Mouse (Mus musculus): ENCODE data around the gene Zp2. TPM values are rescaled to one million over a fixed set of nuclear protein-coding genes. Genes with fewer than 3 reads are reported as not detected.

The Zp2 gene
- polyA plus RNA-seq, 1 experiment from 2014 or later = not detected

DNA sequence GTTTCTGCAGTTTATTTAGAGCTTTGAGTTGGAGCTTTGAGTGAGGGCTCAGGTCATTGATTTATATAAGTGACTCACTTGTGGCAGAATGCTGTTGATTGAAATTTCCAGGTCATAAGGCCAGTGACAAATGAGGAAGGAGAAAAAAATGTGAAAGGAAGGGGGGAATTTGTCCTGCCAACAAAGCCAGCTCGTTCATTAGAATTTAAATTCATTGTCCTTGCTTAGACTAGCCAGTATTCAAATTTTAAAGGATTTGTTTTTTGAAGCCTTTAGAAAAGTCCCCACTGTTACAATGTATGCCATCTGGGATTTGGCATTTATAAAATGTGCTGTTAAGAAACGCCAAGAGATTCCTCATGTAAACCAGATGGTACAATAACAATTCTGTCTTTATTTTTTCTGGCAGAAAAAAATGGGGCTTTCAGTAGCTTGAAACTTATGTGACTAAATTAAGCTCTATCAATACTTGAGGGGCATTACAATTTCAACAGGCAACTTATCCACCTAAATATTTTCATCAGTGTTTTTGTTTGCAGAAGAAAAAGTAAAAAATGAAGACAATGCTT lies 11.8 kb upstream of the Zp2 start:
- no peaks in the 10 kb centered on the region for H3K9me3 ChIP-seq (ENCODE audit: control insufficient read depth, low read length)
- DNase-seq (ENCODE audit: low spot score) = no peak
- no peak for ATAC-seq (ENCODE audit: low FRiP score)
- no peaks in the 10 kb centered on the region for H3K36me3 ChIP-seq (replicated peaks; ENCODE audit: control insufficient read depth, insufficient read depth)
- no peak overlapping the region for H3K4me2 ChIP-seq (replicated peaks)
- no peak overlapping the region for H3K9ac ChIP-seq
- H3K27ac ChIP-seq = no peak overlapping the region
- H3K4me3 ChIP-seq (replicated peaks; ENCODE audit: low read length) = no peak overlapping the region
- H3K27me3 ChIP-seq (ENCODE audit: control insufficient read depth, insufficient read depth, low read length) = no peaks in the 10 kb centered on the region
- peaks cover 14% of the 10 kb centered on the region for H3K4me1 ChIP-seq (replicated peaks; ENCODE audit: control insufficient read depth, insufficient read depth, low read length)
- WGBS = 20% methylated on average over 2 of the region's 2 CpGs

DNA sequence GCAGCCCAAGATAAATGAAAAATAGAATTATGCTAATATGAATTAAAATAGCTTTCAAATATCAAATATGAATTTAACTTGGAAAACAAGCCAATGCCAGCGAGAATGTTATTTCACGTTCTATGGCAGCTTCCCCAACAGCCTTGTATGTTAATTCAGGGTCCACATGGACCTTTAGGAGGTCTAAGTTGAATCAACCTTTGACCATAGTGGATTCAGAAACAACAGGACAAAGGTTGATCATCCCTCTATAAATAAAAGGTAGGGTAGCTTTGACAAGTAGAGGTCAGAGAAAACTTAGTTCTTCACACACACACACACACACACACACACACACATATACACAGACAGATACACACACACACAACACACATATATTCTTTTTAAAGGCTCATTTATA lies 5.8 kb upstream of the Zp2 start:
- ATAC-seq (ENCODE audit: low FRiP score) (no peak), DNase-seq (ENCODE audit: low spot score) (no peak)
- no peaks in the 10 kb centered on the region for H3K36me3 ChIP-seq (replicated peaks; ENCODE audit: control insufficient read depth, insufficient read depth)
- H3K4me1 ChIP-seq (replicated peaks; ENCODE audit: control insufficient read depth, insufficient read depth, low read length) = no peaks in the 10 kb centered on the region
- WGBS = 76% methylated on average over 2 of the region's 2 CpGs
- H3K9me3 ChIP-seq (ENCODE audit: control insufficient read depth, low read length) = no peaks in the 10 kb centered on the region
- H3K4me3 ChIP-seq (replicated peaks; ENCODE audit: low read length) = no peak overlapping the region
- H3K27me3 ChIP-seq (ENCODE audit: control insufficient read depth, insufficient read depth, low read length) = no peaks in the 10 kb centered on the region
- no peak overlapping the region for H3K27ac ChIP-seq
- no peak overlapping the region for H3K4me2 ChIP-seq (replicated peaks)
- no peak overlapping the region for H3K9ac ChIP-seq

DNA sequence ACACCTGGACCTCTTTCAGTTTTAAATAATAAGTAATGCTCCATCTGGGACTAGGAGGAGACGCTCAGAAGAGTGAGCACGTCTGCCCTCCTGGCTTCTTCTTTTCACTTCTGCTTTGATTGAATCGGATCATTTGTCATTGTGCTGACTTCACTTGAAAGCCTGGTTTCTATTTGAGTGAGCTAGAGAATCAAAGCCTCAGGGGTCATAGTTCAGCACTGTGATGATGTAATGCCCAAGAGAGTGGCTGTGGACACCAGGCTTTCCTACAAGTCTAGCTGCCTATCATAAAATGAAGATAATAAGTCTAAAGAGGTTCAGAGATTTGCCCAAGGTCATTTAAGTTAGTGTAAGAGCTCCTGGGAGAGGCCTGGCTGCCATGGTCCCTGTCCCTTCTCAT lies 5.2 kb upstream of the Zp2 start:
- no peaks in the 10 kb centered on the region for H3K4me1 ChIP-seq (replicated peaks; ENCODE audit: control insufficient read depth, insufficient read depth, low read length)
- H3K4me2 ChIP-seq (replicated peaks) = no peak overlapping the region
- WGBS = 7% methylated on average over 3 of the region's 3 CpGs
- no peaks in the 10 kb centered on the region for H3K36me3 ChIP-seq (replicated peaks; ENCODE audit: control insufficient read depth, insufficient read depth)
- H3K27ac ChIP-seq = no peak overlapping the region
- no peak overlapping the region for H3K4me3 ChIP-seq (replicated peaks; ENCODE audit: low read length)
- DNase-seq (ENCODE audit: low spot score) = no peak
- H3K9ac ChIP-seq = no peak overlapping the region
- no peaks in the 10 kb centered on the region for H3K27me3 ChIP-seq (ENCODE audit: control insufficient read depth, insufficient read depth, low read length)
- no peak for ATAC-seq (ENCODE audit: low FRiP score)
- H3K9me3 ChIP-seq (ENCODE audit: control insufficient read depth, low read length) = no peaks in the 10 kb centered on the region

DNA sequence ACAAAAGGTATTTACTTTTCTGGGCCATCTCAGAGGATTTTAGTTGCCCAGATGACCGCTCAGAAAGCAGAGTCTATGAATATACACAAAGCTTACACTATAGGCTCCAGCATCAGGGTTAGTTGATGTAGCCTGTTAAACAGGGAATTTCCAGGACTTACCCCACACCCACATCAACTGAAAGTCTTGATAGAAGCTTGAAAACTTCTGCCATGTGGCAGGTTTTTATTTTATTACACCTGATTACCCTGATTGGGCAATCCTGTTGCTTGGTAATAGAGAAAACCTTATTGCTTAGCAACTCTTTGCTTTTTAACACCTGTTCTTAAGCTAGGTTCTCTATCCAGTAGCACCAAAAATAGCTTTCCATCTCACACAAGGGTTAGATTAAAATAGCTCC lies 2.3 kb downstream of the Zp2 start:
- 83% methylated on average over 1 of the region's 1 CpGs for WGBS
- Histone ChIP-seq H3K36me3 (replicated peaks; ENCODE audit: control insufficient read depth, insufficient read depth) (no peaks in the 10 kb centered on the region), H3K27ac (no peak overlapping the region), H3K4me2 (replicated peaks) (no peak overlapping the region), H3K27me3 (ENCODE audit: control insufficient read depth, insufficient read depth, low read length) (no peaks in the 10 kb centered on the region), H3K4me3 (replicated peaks; ENCODE audit: low read length) (no peak overlapping the region), H3K4me1 (replicated peaks; ENCODE audit: control insufficient read depth, insufficient read depth, low read length) (no peaks in the 10 kb centered on the region), H3K9ac (no peak overlapping the region), H3K9me3 (ENCODE audit: control insufficient read depth, low read length) (no peaks in the 10 kb centered on the region)
- DNase-seq (ENCODE audit: low spot score) (no peak), ATAC-seq (ENCODE audit: low FRiP score) (no peak)

DNA sequence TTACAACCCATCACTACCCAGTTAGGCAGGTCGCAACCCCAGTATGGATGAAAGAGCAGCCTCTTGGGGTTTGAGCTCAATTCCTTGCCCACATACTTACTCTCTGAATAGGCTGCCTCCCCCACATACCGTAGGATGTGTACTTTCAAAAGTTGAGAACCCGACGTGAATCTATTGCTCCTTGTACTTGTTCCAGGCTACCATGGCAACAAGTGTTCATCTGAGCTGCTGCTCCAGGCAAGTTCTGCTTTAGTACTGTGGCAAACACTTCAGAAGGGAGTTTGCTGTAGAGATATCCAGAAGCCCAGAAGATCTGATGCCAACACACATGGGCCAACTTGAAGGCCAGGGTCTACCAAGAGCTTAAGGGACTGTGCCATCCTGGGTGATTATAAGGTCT lies 16.1 kb downstream of the Zp2 start:
- no peak overlapping the region for H3K9ac ChIP-seq
- H3K27me3 ChIP-seq (ENCODE audit: control insufficient read depth, insufficient read depth, low read length) = no peaks in the 10 kb centered on the region
- no peak overlapping the region for H3K27ac ChIP-seq
- 58% methylated on average over 4 of the region's 4 CpGs for WGBS
- no peaks in the 10 kb centered on the region for H3K9me3 ChIP-seq (ENCODE audit: control insufficient read depth, low read length)
- no peak for DNase-seq (ENCODE audit: low spot score)
- no peak overlapping the region for H3K4me3 ChIP-seq (replicated peaks; ENCODE audit: low read length)
- H3K36me3 ChIP-seq (replicated peaks; ENCODE audit: control insufficient read depth, insufficient read depth) = no peaks in the 10 kb centered on the region
- H3K4me2 ChIP-seq (replicated peaks) = no peak overlapping the region
- H3K4me1 ChIP-seq (replicated peaks; ENCODE audit: control insufficient read depth, insufficient read depth, low read length) = no peaks in the 10 kb centered on the region
- no peak for ATAC-seq (ENCODE audit: low FRiP score)

DNA sequence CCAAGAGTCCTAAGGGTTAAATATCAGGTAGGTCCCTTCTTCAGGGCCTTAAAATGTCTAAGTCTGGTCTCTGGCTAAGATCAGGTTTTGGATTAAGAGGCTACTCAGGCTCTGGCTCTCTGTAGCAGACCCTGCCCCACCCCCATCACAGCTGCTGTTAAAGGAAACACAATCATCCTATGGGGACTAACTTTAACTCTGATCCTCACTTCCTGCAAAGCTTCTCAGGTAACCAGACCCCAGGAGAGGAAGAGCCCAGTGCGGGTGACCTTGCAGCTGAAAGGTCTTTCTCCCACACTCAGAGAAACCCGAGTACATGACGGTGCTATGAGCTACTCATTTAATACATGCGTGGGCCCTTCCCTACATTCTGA lies 17.4 kb downstream of the Zp2 start:
- Histone ChIP-seq H3K4me2 (replicated peaks) (no peak overlapping the region), H3K9me3 (ENCODE audit: control insufficient read depth, low read length) (no peaks in the 10 kb centered on the region), H3K4me1 (replicated peaks; ENCODE audit: control insufficient read depth, insufficient read depth, low read length) (no peaks in the 10 kb centered on the region), H3K9ac (no peak overlapping the region), H3K4me3 (replicated peaks; ENCODE audit: low read length) (no peak overlapping the region), H3K27ac (no peak overlapping the region), H3K27me3 (ENCODE audit: control insufficient read depth, insufficient read depth, low read length) (no peaks in the 10 kb centered on the region), H3K36me3 (replicated peaks; ENCODE audit: control insufficient read depth, insufficient read depth) (no peaks in the 10 kb centered on the region)
- DNase-seq (ENCODE audit: low spot score) (no peak), ATAC-seq (ENCODE audit: low FRiP score) (no peak)
- WGBS = 56% methylated on average over 4 of the region's 4 CpGs

DNA sequence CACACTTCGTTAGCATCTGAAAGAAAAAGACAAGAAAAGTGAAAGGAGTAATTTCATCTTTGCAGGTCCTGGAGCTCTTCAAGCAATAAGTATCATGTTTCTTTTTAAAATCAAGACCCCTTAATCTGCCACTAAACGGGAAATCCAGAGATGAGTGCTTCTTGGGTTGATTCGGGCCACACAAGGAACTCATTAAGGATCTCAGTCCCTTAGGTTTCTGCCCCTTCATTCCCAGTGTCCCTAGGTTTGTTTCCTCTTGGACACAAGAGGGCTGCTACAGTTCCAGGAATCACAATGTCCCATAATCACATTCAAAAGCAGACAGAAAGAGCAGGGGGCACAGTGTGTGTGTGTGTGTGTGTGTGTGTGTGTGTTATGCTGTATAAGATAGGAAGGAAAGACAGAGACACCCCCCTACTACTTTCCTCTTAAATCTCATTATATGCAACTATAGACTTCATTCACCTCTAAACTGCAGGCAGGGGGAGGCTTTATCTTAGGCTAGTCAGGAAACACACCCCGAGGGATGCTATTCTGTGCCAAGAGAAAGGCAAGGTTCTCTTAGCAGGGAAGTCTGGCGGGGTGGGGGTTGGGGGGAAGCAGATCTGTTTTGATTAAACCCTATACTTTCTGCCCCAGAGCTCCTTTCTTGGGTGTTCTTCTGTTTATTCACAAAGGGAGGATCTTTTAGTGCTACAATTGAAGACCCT lies 18.0 kb downstream of the Zp2 start:
- 32% methylated on average over 5 of the region's 5 CpGs for WGBS

DNA sequence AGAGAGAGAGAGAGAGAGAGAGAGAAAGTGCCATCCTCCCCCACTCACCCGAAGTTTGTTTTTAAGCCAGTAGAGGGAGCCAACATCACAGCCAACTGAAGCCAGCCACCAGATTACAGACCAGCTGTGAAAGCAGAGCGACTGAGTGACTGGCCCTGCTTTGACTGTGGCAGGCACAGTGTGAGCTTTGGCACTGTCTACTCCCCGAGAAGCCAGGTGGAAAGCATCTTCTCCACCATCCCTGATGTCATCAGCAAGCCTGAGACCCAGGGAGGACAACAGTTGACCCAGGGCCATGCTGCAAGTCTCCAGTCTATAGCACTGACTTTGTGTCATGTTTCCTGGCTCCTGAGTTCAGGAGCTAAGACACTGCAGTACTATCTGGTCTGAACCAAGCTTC lies 20.2 kb downstream of the Zp2 start:
- H3K36me3 ChIP-seq (replicated peaks; ENCODE audit: control insufficient read depth, insufficient read depth) = no peaks in the 10 kb centered on the region
- no peaks in the 10 kb centered on the region for H3K27me3 ChIP-seq (ENCODE audit: control insufficient read depth, insufficient read depth, low read length)
- no peaks in the 10 kb centered on the region for H3K9me3 ChIP-seq (ENCODE audit: control insufficient read depth, low read length)
- no peak overlapping the region for H3K4me2 ChIP-seq (replicated peaks)
- no peak overlapping the region for H3K9ac ChIP-seq
- DNase-seq (ENCODE audit: low spot score) (peak; percentile 85), ATAC-seq (ENCODE audit: low FRiP score) (peak; percentile 90)
- no peak overlapping the region for H3K4me3 ChIP-seq (replicated peaks; ENCODE audit: low read length)
- no peaks in the 10 kb centered on the region for H3K4me1 ChIP-seq (replicated peaks; ENCODE audit: control insufficient read depth, insufficient read depth, low read length)
- no peak overlapping the region for H3K27ac ChIP-seq
- 2% methylated on average over 3 of the region's 3 CpGs for WGBS

More for the DNA sequence above, 18.0 kb downstream of the Zp2 start:
- no peaks in the 10 kb centered on the region for H3K27me3 ChIP-seq (ENCODE audit: control insufficient read depth, insufficient read depth, low read length)
- H3K27ac ChIP-seq = no peak overlapping the region
- no peaks in the 10 kb centered on the region for H3K9me3 ChIP-seq (ENCODE audit: control insufficient read depth, low read length)
- no peaks in the 10 kb centered on the region for H3K36me3 ChIP-seq (replicated peaks; ENCODE audit: control insufficient read depth, insufficient read depth)
- no peak overlapping the region for H3K4me3 ChIP-seq (replicated peaks; ENCODE audit: low read length)
- no peaks in the 10 kb centered on the region for H3K4me1 ChIP-seq (replicated peaks; ENCODE audit: control insufficient read depth, insufficient read depth, low read length)
- H3K9ac ChIP-seq = no peak overlapping the region
- DNase-seq (ENCODE audit: low spot score) (no peak), ATAC-seq (ENCODE audit: low FRiP score) (no peak)
- H3K4me2 ChIP-seq (replicated peaks) = no peak overlapping the region

DNA sequence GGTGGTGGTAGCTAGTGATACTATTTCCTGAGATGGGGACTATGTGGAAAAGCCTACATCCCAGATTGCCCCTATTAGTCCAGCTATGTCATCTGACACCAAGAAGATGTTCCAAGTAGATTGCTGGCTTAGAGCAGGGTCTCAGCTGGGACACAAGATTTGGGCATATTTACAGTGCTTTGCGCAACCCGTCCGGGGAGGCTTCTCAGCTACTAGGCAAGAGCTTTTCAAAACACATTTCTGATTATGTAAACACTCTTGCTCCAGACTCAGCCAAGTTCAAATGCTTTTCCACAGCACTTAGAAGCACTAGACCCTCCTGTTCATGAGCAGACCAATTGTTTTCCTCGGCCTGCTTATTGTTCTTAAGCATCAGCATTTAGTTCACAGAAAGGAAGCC lies 21.3 kb downstream of the Zp2 start:
- Histone ChIP-seq H3K9ac (no peak overlapping the region), H3K4me2 (replicated peaks) (no peak overlapping the region), H3K27ac (no peak overlapping the region), H3K4me1 (replicated peaks; ENCODE audit: control insufficient read depth, insufficient read depth, low read length) (no peaks in the 10 kb centered on the region), H3K36me3 (replicated peaks; ENCODE audit: control insufficient read depth, insufficient read depth) (no peaks in the 10 kb centered on the region), H3K4me3 (replicated peaks; ENCODE audit: low read length) (no peak overlapping the region), H3K27me3 (ENCODE audit: control insufficient read depth, insufficient read depth, low read length) (no peaks in the 10 kb centered on the region), H3K9me3 (ENCODE audit: control insufficient read depth, low read length) (no peaks in the 10 kb centered on the region)
- DNase-seq (ENCODE audit: low spot score) (no peak), ATAC-seq (ENCODE audit: low FRiP score) (no peak)
- WGBS = 92% methylated on average over 4 of the region's 4 CpGs

DNA sequence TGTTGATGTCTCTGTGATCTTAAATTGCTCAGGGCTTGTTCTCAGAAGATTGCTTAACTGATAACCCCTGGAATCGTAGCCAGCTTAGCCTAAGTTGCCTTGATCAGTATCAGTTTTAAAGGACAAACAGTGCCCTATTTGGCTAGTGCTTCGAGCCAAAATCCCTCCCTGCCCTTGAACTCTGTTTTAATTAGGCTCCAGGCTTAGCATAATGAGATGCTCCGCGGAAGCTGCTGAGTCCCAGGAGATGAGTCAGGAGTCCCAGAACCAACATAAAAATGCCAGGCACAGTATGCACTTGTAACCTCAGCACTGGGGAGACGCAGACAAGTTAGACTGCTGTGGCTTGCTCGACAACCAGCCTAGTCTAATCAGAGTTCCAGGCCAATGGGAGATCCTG lies 27.6 kb downstream of the Zp2 start:
- no peaks in the 10 kb centered on the region for H3K27me3 ChIP-seq (ENCODE audit: control insufficient read depth, insufficient read depth, low read length)
- H3K4me1 ChIP-seq (replicated peaks; ENCODE audit: control insufficient read depth, insufficient read depth, low read length) = no peaks in the 10 kb centered on the region
- H3K27ac ChIP-seq = no peak overlapping the region
- no peak for DNase-seq (ENCODE audit: low spot score)
- H3K36me3 ChIP-seq (replicated peaks; ENCODE audit: control insufficient read depth, insufficient read depth) = no peaks in the 10 kb centered on the region
- H3K4me2 ChIP-seq (replicated peaks) = no peak overlapping the region
- 34% methylated on average over 6 of the region's 6 CpGs for WGBS
- no peaks in the 10 kb centered on the region for H3K9me3 ChIP-seq (ENCODE audit: control insufficient read depth, low read length)
- ATAC-seq (ENCODE audit: low FRiP score) = no peak
- H3K4me3 ChIP-seq (replicated peaks; ENCODE audit: low read length) = no peak overlapping the region
- no peak overlapping the region for H3K9ac ChIP-seq

Data from hindbrain, embryonic 14.5 days (tissue).